Mouse (Mus musculus): ENCODE data around the gene Hmcn2. TPM values are rescaled to one million over a fixed set of nuclear protein-coding genes. Genes with fewer than 3 reads are reported as not detected.

Gene Hmcn2
- polyA plus RNA-seq, 1 experiment from 2014 or later: 1.2 TPM

DNA sequence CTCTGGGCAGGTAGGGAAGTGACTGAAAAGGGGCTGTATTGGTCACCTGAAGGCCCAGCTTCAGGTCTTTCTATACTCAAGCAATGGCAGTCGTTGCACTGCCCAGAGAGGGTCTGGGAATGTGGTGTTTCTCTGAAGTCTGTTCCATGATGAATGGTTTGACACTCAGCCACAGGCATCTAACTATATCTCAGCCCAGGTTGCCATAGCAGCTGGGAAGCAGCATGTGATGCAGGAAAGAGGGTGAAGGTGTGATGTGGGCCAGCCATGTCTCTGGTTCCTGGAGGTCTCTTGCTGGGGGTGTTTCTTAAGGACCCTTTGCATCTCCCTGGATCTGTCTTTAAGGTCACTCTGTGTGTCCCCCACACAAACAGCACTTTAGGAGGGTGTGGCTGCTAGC lies 181.9 kb downstream of the Hmcn2 start:
- H3K4me1 ChIP-seq (ENCODE audit: control insufficient read depth, low read depth, low read length): no peaks in the 10 kb centered on the region
- H3K4me2 ChIP-seq (ENCODE audit: low read depth, low read length): no peak overlapping the region
- peaks cover 2% of the 10 kb centered on the region; the same call in 1 of the 2 replicates for H3K36me3 ChIP-seq (ENCODE audit: control insufficient read depth, insufficient read depth)
- WGBS (ENCODE audit: insufficient replicate concordance): 19% methylated on average over 1 of the region's 1 CpGs
- H3K9me3 ChIP-seq (replicated peaks; ENCODE audit: control insufficient read depth, low read length): no peaks in the 10 kb centered on the region
- H3K9ac ChIP-seq (ENCODE audit: low read depth, low read length): no peak overlapping the region
- no peak for ATAC-seq (ENCODE audit: low read depth)
- no peak overlapping the region for H3K27ac ChIP-seq (ENCODE audit: low read length)
- H3K27me3 ChIP-seq (ENCODE audit: control insufficient read depth, insufficient read depth, low read depth, low read length): no peaks in the 10 kb centered on the region
- no peak overlapping the region for H3K4me3 ChIP-seq (ENCODE audit: low read depth, low read length)

GRCm38 (mm10) chr2:31497113-31497512 lies 182.9 kb downstream of the Hmcn2 start:
- 65% methylated on average over 6 of the region's 7 CpGs for WGBS (ENCODE audit: insufficient replicate concordance)
- Histone ChIP-seq H3K4me2 (ENCODE audit: low read depth, low read length) (no peak overlapping the region), H3K27ac (ENCODE audit: low read length) (no peak overlapping the region), H3K4me3 (ENCODE audit: low read depth, low read length) (no peak overlapping the region), H3K36me3 (ENCODE audit: control insufficient read depth, insufficient read depth) (peaks cover 2% of the 10 kb centered on the region; the same call in 1 of the 2 replicates), H3K27me3 (ENCODE audit: control insufficient read depth, insufficient read depth, low read depth, low read length) (no peaks in the 10 kb centered on the region), H3K9ac (ENCODE audit: low read depth, low read length) (no peak overlapping the region), H3K9me3 (replicated peaks; ENCODE audit: control insufficient read depth, low read length) (no peaks in the 10 kb centered on the region), H3K4me1 (ENCODE audit: control insufficient read depth, low read depth, low read length) (no peaks in the 10 kb centered on the region)
- ATAC-seq (ENCODE audit: low read depth): no peak

DNA sequence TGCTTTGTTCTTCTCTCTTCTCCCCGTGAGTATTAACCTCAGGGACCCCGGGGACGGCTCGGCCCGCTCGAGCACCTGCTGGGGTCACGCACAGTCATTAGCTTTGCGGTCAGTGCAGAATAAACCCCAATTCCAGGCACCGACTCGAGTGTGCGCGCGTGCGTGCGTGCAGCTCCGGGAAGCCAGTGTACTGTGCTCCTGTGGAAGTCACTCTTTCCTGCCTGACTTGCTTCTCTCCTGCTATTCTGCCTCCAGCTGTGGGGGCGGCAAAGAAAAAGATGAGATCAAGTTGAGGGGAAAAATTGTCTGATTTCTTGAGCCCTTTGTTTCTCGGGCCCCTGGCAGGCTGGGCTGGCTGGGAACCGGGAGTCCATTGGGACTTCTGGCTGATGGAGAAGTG lies 183.4 kb downstream of the Hmcn2 start:
- 80% methylated on average over 19 of the region's 19 CpGs for WGBS (ENCODE audit: insufficient replicate concordance)
- Histone ChIP-seq H3K4me1 (ENCODE audit: control insufficient read depth, low read depth, low read length) (no peaks in the 10 kb centered on the region), H3K4me3 (ENCODE audit: low read depth, low read length) (no peak overlapping the region), H3K9ac (ENCODE audit: low read depth, low read length) (no peak overlapping the region), H3K36me3 (ENCODE audit: control insufficient read depth, insufficient read depth) (peaks cover 5% of the 10 kb centered on the region), H3K27me3 (ENCODE audit: control insufficient read depth, insufficient read depth, low read depth, low read length) (no peaks in the 10 kb centered on the region), H3K9me3 (replicated peaks; ENCODE audit: control insufficient read depth, low read length) (no peaks in the 10 kb centered on the region), H3K27ac (ENCODE audit: low read length) (no peak overlapping the region), H3K4me2 (ENCODE audit: low read depth, low read length) (no peak overlapping the region)
- no peak for ATAC-seq (ENCODE audit: low read depth)

DNA sequence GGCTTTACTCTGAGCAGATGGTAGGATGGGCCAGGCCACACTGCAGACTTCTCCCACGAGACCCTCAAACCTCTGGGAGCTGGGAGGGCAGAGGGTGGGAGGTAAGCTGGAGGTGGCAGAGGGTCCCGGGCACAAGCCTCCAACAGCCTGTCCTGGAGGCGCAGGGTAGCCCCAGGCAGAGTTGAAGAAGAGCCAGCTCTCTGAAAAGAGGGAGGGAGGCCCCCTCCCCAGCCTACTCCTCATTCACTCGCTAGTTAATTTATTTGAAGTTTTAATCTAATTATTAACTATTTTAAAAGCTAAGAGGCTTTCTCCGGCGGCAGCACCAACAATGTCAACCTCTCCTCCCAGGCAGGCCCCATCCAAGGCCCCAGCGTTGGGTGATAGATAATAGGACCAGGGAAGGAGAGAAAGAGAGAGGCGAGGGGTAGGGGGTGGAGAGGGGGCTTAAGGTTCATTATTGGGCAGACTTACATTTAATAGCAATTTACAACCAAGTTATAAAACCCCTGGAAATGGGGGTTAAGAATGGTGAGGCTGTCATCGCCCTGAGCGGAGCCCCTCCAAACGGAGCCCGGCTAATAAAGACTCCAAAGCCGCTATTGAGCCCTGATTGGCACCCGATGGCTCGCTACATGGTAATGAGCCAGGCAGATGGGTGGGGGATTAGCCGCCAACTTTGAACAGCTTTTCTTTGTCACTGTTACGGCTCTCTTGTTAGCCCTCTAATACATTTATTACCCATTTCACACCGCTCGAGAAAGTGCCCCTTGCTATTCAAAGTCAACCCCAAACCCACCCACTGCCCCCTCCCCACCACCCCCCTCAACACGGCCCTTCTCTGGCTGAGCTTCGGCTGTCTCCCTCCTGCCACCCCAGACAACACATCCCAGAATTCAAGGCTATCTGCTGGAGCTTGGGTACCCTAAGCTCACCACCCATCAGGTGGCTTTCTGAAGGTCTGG lies 185.4 kb downstream of the Hmcn2 start:
- Histone ChIP-seq H3K9ac (ENCODE audit: low read depth, low read length) (no peak overlapping the region), H3K9me3 (replicated peaks; ENCODE audit: control insufficient read depth, low read length) (no peaks in the 10 kb centered on the region), H3K4me1 (ENCODE audit: control insufficient read depth, low read depth, low read length) (no peaks in the 10 kb centered on the region), H3K27ac (ENCODE audit: low read length) (no peak overlapping the region), H3K4me2 (ENCODE audit: low read depth, low read length) (no peak overlapping the region), H3K27me3 (ENCODE audit: control insufficient read depth, insufficient read depth, low read depth, low read length) (no peaks in the 10 kb centered on the region), H3K4me3 (ENCODE audit: low read depth, low read length) (no peak overlapping the region), H3K36me3 (ENCODE audit: control insufficient read depth, insufficient read depth) (peaks cover 5% of the 10 kb centered on the region)
- 67% methylated on average over 21 of the region's 21 CpGs for WGBS (ENCODE audit: insufficient replicate concordance)
- no peak for ATAC-seq (ENCODE audit: low read depth)

DNA sequence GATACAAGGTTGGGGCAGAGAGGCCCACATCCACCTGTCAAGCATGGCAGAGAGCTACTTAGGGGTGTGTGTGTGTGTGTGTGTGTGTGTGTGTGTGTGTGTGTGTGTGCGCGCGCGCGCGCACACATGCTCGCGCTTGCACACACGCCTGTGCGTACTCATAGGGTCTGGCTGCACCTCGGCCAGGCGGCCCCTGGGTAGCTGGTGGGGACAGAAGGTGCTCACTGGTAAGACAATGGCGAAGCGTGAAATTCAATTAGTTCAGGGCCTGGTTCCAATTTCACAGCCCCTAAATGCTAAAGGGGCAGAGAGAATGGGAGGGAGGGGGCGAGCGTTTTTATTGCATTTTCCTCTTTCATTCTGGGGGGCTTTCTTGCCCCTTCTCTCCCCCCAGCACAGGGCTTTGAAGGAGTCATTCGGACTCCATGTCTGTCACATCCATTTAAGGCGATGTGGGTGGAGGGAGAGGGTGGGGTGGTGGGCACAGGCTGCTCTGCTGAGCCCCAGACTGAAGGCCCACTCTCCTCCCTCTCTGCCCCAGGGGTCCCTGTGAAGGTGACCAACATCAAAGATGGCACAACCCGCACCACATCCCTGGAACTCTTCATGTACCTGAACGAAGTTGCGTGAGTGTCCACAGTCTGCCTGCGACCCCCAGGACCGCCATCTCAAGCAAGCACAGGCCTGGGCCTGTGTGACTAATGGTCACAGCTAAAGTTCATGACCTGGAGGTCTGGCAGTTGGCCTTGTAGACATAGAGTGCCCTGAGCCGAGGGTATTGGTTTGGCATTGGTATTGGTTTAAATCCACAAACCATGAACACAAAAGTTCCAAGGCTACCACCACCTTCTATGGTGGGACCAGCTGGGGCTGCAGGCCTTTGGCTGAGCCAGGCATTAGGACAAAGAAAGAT lies 186.3 kb downstream of the Hmcn2 start:
- Histone ChIP-seq H3K36me3 (ENCODE audit: control insufficient read depth, insufficient read depth) (peaks cover 5% of the 10 kb centered on the region), H3K9me3 (replicated peaks; ENCODE audit: control insufficient read depth, low read length) (no peaks in the 10 kb centered on the region), H3K27ac (ENCODE audit: low read length) (no peak overlapping the region), H3K9ac (ENCODE audit: low read depth, low read length) (no peak overlapping the region), H3K27me3 (ENCODE audit: control insufficient read depth, insufficient read depth, low read depth, low read length) (no peaks in the 10 kb centered on the region), H3K4me1 (ENCODE audit: control insufficient read depth, low read depth, low read length) (no peaks in the 10 kb centered on the region), H3K4me2 (ENCODE audit: low read depth, low read length) (no peak overlapping the region), H3K4me3 (ENCODE audit: low read depth, low read length) (no peak overlapping the region)
- ATAC-seq (ENCODE audit: low read depth): no peak
- 84% methylated on average over 24 of the region's 24 CpGs for WGBS (ENCODE audit: insufficient replicate concordance)

- ATAC-seq (ENCODE audit: low read depth): no peak
Observed at GRCm38 (mm10) chr2:31501448-31502130, 187.4 kb downstream of the Hmcn2 start.

DNA sequence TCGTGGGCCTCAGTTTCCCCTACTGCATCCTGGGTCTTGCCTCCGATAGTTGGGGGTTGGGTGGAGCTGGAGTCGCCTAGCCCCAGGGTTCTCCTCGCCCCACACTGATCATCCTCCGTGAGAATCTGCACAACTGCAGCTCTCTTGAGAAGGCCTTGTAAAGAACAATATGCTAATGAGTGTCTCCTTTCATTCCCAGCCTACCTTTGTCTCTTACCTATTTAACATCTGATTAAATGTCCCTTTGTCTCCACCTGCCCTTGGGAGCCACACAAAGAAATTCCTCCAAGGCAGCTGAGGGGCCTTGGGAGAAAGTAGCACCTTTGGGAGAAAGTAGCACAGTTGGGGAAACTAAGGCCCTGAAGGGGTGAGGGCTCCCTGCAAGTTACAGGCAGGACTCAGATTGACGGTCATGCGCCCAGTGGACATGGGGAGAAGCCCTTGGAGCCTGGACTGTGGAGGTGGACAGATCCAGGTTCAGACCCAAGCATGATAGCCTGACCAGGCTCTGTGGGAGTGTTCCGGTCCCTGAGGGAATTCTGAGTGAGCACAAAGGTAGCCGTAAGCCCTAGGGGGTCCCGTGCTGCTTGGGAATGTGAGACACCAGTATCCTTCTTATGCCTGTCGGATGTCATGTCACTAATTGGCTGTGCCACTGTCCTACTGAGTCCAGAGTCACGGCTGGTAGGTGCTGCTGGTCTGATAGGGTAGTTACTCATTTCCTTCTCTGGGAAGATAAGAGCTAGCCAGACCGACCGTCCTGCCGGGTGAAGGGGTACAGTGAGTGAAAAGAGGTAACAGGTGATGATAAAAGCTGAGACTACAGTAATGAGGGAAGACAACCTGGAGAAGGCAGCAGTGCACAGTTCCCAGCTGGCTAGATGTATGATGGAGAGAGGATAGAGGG lies 188.7 kb downstream of the Hmcn2 start:
- Histone ChIP-seq H3K9me3 (replicated peaks; ENCODE audit: control insufficient read depth, low read length) (no peaks in the 10 kb centered on the region), H3K36me3 (ENCODE audit: control insufficient read depth, insufficient read depth) (peaks cover 5% of the 10 kb centered on the region)

More at GRCm38 (mm10) chr2:31501448-31502130, 187.4 kb downstream of the Hmcn2 start:
- H3K36me3 ChIP-seq (ENCODE audit: control insufficient read depth, insufficient read depth): peaks cover 5% of the 10 kb centered on the region
- H3K4me3 ChIP-seq (ENCODE audit: low read depth, low read length): no peak overlapping the region
- no peaks in the 10 kb centered on the region for H3K4me1 ChIP-seq (ENCODE audit: control insufficient read depth, low read depth, low read length)
- H3K9ac ChIP-seq (ENCODE audit: low read depth, low read length): no peak overlapping the region
- WGBS (ENCODE audit: insufficient replicate concordance): 72% methylated on average over 20 of the region's 20 CpGs
- H3K27ac ChIP-seq (ENCODE audit: low read length): no peak overlapping the region
- no peaks in the 10 kb centered on the region for H3K9me3 ChIP-seq (replicated peaks; ENCODE audit: control insufficient read depth, low read length)
- H3K27me3 ChIP-seq (ENCODE audit: control insufficient read depth, insufficient read depth, low read depth, low read length): no peaks in the 10 kb centered on the region
- no peak overlapping the region for H3K4me2 ChIP-seq (ENCODE audit: low read depth, low read length)

GRCm38 (mm10) chr2:31505472-31505871 lies 191.3 kb downstream of the Hmcn2 start:
- Histone ChIP-seq H3K9ac (ENCODE audit: low read depth, low read length) (no peak overlapping the region), H3K4me3 (ENCODE audit: low read depth, low read length) (no peak overlapping the region), H3K36me3 (ENCODE audit: control insufficient read depth, insufficient read depth) (peaks cover 3% of the 10 kb centered on the region), H3K27ac (ENCODE audit: low read length) (no peak overlapping the region), H3K27me3 (ENCODE audit: control insufficient read depth, insufficient read depth, low read depth, low read length) (no peaks in the 10 kb centered on the region), H3K4me2 (ENCODE audit: low read depth, low read length) (no peak overlapping the region), H3K4me1 (ENCODE audit: control insufficient read depth, low read depth, low read length) (no peaks in the 10 kb centered on the region), H3K9me3 (replicated peaks; ENCODE audit: control insufficient read depth, low read length) (no peaks in the 10 kb centered on the region)
- WGBS (ENCODE audit: insufficient replicate concordance): 76% methylated on average over 11 of the region's 11 CpGs
- ATAC-seq (ENCODE audit: low read depth): no peak

More for the DNA sequence above, 188.7 kb downstream of the Hmcn2 start:
- no peak overlapping the region for H3K9ac ChIP-seq (ENCODE audit: low read depth, low read length)
- no peak for ATAC-seq (ENCODE audit: low read depth)
- H3K4me1 ChIP-seq (ENCODE audit: control insufficient read depth, low read depth, low read length): no peaks in the 10 kb centered on the region
- H3K4me2 ChIP-seq (ENCODE audit: low read depth, low read length): no peak overlapping the region
- no peaks in the 10 kb centered on the region for H3K27me3 ChIP-seq (ENCODE audit: control insufficient read depth, insufficient read depth, low read depth, low read length)
- no peak overlapping the region for H3K4me3 ChIP-seq (ENCODE audit: low read depth, low read length)
- 58% methylated on average over 15 of the region's 15 CpGs for WGBS (ENCODE audit: insufficient replicate concordance)
- no peak overlapping the region for H3K27ac ChIP-seq (ENCODE audit: low read length)

Measured in liver, embryonic 16.5 days (tissue).